Mouse (Mus musculus) megakaryocyte, embryonic 14.5 days (primary cell): ENCODE measurements around the gene Astn1.

Experiments
- FLI1 ChIP-seq: IDR thresholded peaks from 2 replicates; pipeline ENCODE4 v1.6.1; 2012; ENCODE audit warnings: low read length, inconsistent platforms, mixed read lengths
- GATA1 ChIP-seq: IDR thresholded peaks from 3 replicates; pipeline ENCODE4 v1.6.1; 2012; ENCODE audit warnings: mixed read lengths, low read length, inconsistent platforms, borderline replicate concordance

- TF ChIP-seq FLI1 (no peak), GATA1 (no peak)
Observed at GRCm38 (mm10) chr1:158642247-158642646, 280.2 kb downstream of the Astn1 start.
